Mouse (Mus musculus) midbrain, postnatal 0 days (tissue): ENCODE data around the gene Il2rg. TPM values are rescaled to one million over a fixed set of nuclear protein-coding genes. Genes with fewer than 3 reads are reported as not detected.

Experiments
- ATAC-seq: fragments of 200-750 bp; cut with Nextera tagmentation; 2 replicates; pipeline ENCODE4 v1.8.0; 2017; ENCODE audit warnings: moderate number of reproducible peaks, mild to moderate bottlenecking, moderate TSS enrichment, moderate library complexity; ENCODE audit not compliant: low FRiP score
- DNase-seq: peaks from one replicate; pipeline ENCODE4 v3.0.0-alpha.2; 2015; ENCODE audit warnings: low spot score
- H3K27ac ChIP-seq: fragments of 300-500 bp; sonication (generic); 2 replicates; pipeline ENCODE4 v1.5.1; 2014; ENCODE audit warnings: low read depth, mild to moderate bottlenecking, low read length, mixed read lengths
- H3K27me3 ChIP-seq: fragments of 300-500 bp; sonication (generic); 2 replicates; pipeline ENCODE4 v1.6.1; 2014; ENCODE audit warnings: low read length, control low read depth, mixed read lengths; ENCODE audit not compliant: insufficient read depth
- H3K36me3 ChIP-seq: fragments of 300-500 bp; sonication (generic); 2 replicates; pipeline ENCODE4 v1.6.1; 2014; ENCODE audit warnings: low read length, control low read depth, mixed read lengths; ENCODE audit not compliant: insufficient read depth
- H3K4me1 ChIP-seq: fragments of 300-500 bp; sonication (generic); 2 replicates; pipeline ENCODE4 v1.6.1; 2014; ENCODE audit warnings: mild to moderate bottlenecking, control low read depth, antibody characterized with exemption, low read length, mixed read lengths; ENCODE audit not compliant: insufficient read depth
- H3K4me2 ChIP-seq: fragments of 300-500 bp; sonication (generic); 2 replicates; pipeline ENCODE4 v1.6.1; 2014; ENCODE audit warnings: low read depth, mild to moderate bottlenecking, low read length, mixed read lengths; ENCODE audit not compliant: poor library complexity, severe bottlenecking
- H3K4me3 ChIP-seq: fragments of 300-500 bp; sonication (generic); 2 replicates; pipeline ENCODE4 v1.5.1; 2014; ENCODE audit warnings: low read depth, mild to moderate bottlenecking, low read length, moderate library complexity
- H3K9ac ChIP-seq: fragments of 300-500 bp; sonication (generic); replicated peaks from 2 replicates; pipeline ENCODE4 v1.6.1; 2014; ENCODE audit warnings: mild to moderate bottlenecking, low read length, moderate library complexity, mixed read lengths; ENCODE audit not compliant: poor library complexity, severe bottlenecking
- H3K9me3 ChIP-seq: fragments of 300-500 bp; sonication (generic); 2 replicates; pipeline ENCODE4 v1.6.1; 2016; ENCODE audit warnings: low read length, control low read depth
- CTCF ChIP-seq: IDR thresholded peaks from 2 replicates; pipeline ENCODE4 v1.5.1; 2016; ENCODE audit warnings: antibody characterized with exemption, mild to moderate bottlenecking
- WGBS: fragments of 180-500 bp; shearing (Covaris S2); extraction: QIAGEN DNeasy Blood & Tissue Kit; methylation state at CpG from one replicate; pipeline ENCODE4 v1.1.7; 2014; 5-methylcytosine and 5-hydroxymethylcytosine counted together
- polyA plus RNA-seq: library from polyadenylated mRNA; unstranded; fragments of >200 nt; fragmentation: Nextera tagmentation; extraction: Ambion mirVana; gene quantifications from 2 replicates; pipeline ENCODE4 v1.2.1, GENCODE M21; 2015
- total RNA-seq: library from RNA; depleted of rRNA; stranded (reverse); fragments of >200 nt; gene quantifications from 2 replicates; pipeline ENCODE4 v1.2.3, GENCODE M21; 2014; rRNA removed

The Il2rg gene
- total and polyA plus RNA-seq, 2 experiments from 2014 or later: 2.0 to 4.7 TPM

DNA sequence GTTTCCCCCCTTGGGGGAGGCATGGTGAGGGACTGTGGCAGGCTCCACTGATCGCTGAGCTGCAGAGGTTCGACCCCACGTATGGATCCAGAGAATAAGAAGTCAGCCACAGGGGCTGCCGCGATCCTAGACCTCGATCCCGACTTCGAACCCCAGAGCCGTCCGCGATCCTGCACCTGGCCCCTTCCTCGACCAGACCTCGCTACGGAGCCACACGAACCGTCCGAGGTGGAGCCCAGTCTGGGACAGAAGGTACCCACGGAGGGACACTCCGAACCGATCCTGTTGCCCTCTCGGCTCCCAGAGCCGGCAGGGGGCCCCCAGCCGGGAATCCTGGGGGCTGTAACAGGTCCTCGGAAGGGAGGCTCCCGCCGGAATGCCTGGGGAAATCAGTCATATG, 13.3 kb downstream of the Il2rg start:
- Histone ChIP-seq H3K27me3 (no peaks in the 10 kb centered on the region), H3K9ac (0 out of 2 replicates have a peak overlapping the region, but pooled peaks have one; percentile 33), H3K4me2 (peak overlapping the region; percentile 78), H3K9me3 (no peaks in the 10 kb centered on the region), H3K4me1 (no peaks in the 10 kb centered on the region), H3K36me3 (no peaks in the 10 kb centered on the region), H3K4me3 (peak overlapping the region; percentile 46), H3K27ac (no peak overlapping the region)
- WGBS: 8% methylated on average over 19 of the region's 26 CpGs
- ATAC-seq: peak; percentile 39; the same call in 1 of the 2 replicates
- TF ChIP-seq CTCF: no peak
- DNase-seq: no peak

DNA sequence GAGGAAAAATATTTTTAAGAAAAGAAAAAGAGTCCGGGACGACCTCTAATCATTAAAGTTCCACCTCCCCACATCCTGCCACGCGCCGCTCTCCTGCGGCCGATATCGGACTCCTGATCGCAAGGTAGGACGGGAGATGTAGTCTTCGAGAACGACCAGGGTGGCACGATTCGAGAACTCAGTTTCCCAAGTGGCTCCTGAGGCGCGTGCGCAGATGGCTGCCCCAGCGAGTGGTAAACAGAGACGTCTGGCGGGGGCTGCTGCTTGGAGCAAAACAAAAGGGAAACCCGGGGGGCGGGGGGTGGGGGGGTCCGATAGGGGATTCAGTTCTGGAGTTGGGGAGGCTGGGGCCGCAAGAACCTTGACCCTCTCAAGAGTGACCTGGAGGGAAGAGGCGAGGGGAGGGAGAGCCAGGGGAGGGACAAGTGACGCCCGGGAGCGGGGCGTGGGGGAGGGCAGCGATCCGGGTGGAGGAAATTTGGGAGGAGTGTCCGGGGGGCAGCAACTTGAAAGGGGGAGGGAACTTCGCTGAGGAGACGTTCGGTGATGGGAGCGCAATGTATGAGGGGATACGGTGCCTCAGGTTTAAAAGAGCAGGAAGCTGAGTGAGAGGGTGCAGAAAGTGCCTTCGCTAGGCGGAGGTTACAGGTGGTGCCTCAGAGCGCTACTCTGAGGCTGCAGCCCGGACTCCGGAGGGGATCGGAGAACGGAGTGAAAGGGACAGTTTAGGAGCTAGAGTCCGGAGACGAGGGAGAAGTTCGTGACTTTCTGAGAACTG, 13.9 kb downstream of the Il2rg start, which contains the start of gene Foxo4:
Foxo4 (plus strand) TSS at position 577 of the 778 bp plus-strand sequence.
- H3K4me3 ChIP-seq: peak within 1 kb of the TSS; percentile 46
- peak; percentile 94 for DNase-seq
- no peak for TF ChIP-seq CTCF
- peak within 1 kb of the TSS; percentile 78 for H3K4me2 ChIP-seq
- H3K27ac ChIP-seq: no peak within 1 kb of the TSS
- H3K9me3 ChIP-seq: no peaks in the 10 kb centered on the region
- WGBS: 26% methylated on average over 46 of the region's 47 CpGs
- H3K27me3 ChIP-seq: no peaks in the 10 kb centered on the region
- peak; percentile 91 for ATAC-seq
- H3K4me1 ChIP-seq: no peaks in the 10 kb centered on the region
- 0 out of 2 replicates have a peak within 1 kb of the TSS, but pooled peaks have one; percentile 33 for H3K9ac ChIP-seq
- H3K36me3 ChIP-seq: no peaks in the 10 kb centered on the region

DNA sequence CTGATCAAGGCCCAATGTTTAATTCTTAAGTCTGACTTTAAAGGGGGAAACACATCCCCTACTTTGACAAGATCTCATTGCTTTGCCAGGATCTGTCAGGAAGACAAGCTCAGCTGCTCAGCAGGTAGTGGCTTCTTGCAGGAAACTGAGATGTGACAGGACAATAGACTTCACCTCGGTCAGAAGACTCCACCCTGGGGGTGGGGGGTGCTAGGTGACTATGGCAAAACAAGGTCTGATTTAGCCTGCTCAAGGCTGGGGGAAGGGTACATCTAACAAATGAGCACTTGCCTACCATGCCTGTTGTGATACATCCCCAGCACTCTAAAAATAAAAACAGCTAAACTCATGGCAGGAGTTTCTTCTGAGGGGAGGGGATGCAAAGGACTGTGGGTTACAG, 23.0 kb downstream of the Il2rg start:
- Histone ChIP-seq H3K27ac (no peak overlapping the region), H3K4me3 (no peak overlapping the region), H3K36me3 (no peaks in the 10 kb centered on the region), H3K4me1 (no peaks in the 10 kb centered on the region), H3K9ac (no peak overlapping the region), H3K27me3 (no peaks in the 10 kb centered on the region), H3K4me2 (no peak overlapping the region), H3K9me3 (no peaks in the 10 kb centered on the region)
- no peak for ATAC-seq
- WGBS: 6% methylated on average over 1 of the region's 1 CpGs
- no peak for TF ChIP-seq CTCF
- no peak for DNase-seq

DNA sequence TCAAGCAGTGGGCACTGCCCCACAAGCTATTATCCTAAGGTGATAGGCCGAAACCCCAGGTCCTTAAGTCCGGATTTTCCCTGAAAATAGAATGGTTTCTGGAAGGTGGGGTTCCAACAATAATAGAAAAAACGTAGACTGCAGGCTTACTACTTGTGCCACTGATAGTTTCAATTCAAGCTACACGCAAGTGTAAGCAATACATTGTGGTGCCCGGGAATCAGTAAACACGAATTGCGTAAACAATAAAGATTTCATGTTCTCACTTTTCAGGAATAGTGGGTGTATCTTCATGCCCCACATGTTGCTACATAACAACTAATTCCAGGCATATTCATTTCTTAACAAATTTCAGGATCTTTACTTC, 45.3 kb downstream of the Il2rg start:
- DNase-seq (no peak), ATAC-seq (no peak)
- no peaks in the 10 kb centered on the region for H3K9me3 ChIP-seq
- peaks cover 3% of the 10 kb centered on the region; the same call in 1 of the 2 replicates for H3K27me3 ChIP-seq
- H3K36me3 ChIP-seq: no peaks in the 10 kb centered on the region
- no peaks in the 10 kb centered on the region for H3K4me1 ChIP-seq
- no peak overlapping the region for H3K9ac ChIP-seq
- peak overlapping the region; percentile 50 for H3K4me3 ChIP-seq
- H3K4me2 ChIP-seq: peak overlapping the region; percentile 38
- TF ChIP-seq CTCF: no peak
- WGBS: 25% methylated on average over 7 of the region's 7 CpGs
- H3K27ac ChIP-seq: peak overlapping the region; percentile 38

DNA sequence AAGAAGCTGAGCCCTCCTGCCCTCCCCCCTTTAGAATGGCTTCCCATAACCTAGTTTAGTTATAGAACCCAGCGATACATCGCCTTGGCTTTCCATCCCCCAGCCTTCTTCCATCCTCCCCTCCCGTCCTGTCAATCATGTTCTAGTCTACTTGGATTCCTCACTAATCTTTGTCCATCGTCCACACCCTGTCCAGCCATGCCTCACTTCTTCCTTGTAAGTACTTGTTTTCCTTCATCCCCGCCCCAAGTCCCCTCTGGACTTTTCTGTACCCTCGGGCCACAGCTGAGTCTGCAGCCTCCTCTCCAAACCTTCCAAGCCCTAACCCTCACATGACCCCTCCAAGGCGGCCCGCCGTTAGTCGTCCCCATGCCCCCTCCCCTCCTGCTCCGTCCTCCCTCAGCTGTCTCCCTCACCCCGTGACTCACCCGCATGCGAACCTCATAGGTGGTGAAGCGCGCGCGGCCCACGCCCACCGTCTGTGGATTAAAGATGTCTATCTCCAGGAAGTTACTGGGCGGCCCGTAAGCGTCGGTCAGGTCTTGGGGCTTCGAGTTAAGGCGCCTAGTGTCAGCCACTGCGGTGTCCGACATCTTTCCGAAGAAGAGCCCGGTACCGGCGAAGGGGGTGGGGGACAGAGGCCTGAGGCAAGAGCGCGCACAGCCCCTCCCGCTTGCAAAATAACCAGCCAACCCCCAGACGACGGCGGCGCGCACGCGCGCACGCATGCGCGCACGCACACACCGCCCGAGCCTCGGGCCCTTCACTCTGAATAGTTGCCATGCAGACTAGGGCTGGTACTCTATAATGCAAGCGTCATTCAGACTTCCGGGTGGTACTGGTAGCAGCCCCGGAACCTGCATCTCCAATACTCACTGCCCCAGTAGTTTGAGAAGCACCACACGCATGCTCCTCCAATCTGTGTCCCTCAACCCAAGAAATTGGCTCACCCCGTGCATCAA, 45.9 kb downstream of the Il2rg start, which contains the start of gene Snx12:
Snx12 (minus strand) TSS at position 730 of the 962 bp plus-strand sequence.
- peak within 1 kb of the TSS; percentile 49 for H3K4me2 ChIP-seq
- H3K36me3 ChIP-seq: no peaks in the 10 kb centered on the region
- H3K9me3 ChIP-seq: no peaks in the 10 kb centered on the region
- peak within 1 kb of the TSS; percentile 61 for H3K9ac ChIP-seq
- peaks cover 3% of the 10 kb centered on the region; the same call in 1 of the 2 replicates for H3K27me3 ChIP-seq
- peak within 1 kb of the TSS; percentile 65 for H3K27ac ChIP-seq
- 21% methylated on average over 55 of the region's 55 CpGs for WGBS
- TF ChIP-seq CTCF: no peak
- peak; percentile 95 for DNase-seq
- H3K4me1 ChIP-seq: no peaks in the 10 kb centered on the region
- peak; percentile 97 for ATAC-seq
- peak within 1 kb of the TSS; percentile 50 for H3K4me3 ChIP-seq

Other genes with a start within 250 kb of the Il2rg start
- gene Tex11, start 208.6 kb downstream of the Il2rg start, total RNA-seq: not detected in 2 replicates
- gene Tex11, start 208.6 kb downstream of the Il2rg start, polyA plus RNA-seq: 0.10 and 0.12 TPM in 2 replicates
- gene Slc7a3, start 182.2 kb downstream of the Il2rg start, total RNA-seq: 30.8 and 33.2 TPM in 2 replicates
- 31.6 and 31.8 TPM in 2 replicates for gene Slc7a3, start 182.2 kb downstream of the Il2rg start, polyA plus RNA-seq
- gene Snx12, start 45.7 kb downstream of the Il2rg start, total RNA-seq: 39.7 and 47.1 TPM in 2 replicates
- gene Snx12, start 45.7 kb downstream of the Il2rg start, polyA plus RNA-seq: 33.4 and 35.7 TPM in 2 replicates
- 9.8 and 13.8 TPM in 2 replicates for gene Foxo4, start 13.7 kb downstream of the Il2rg start, total RNA-seq
- 0.48 and 0.65 TPM in 2 replicates for gene Foxo4, start 13.7 kb downstream of the Il2rg start, polyA plus RNA-seq
- not detected in 2 replicates for gene Gm614, start 4.3 kb downstream of the Il2rg start, total RNA-seq
- not detected in 2 replicates for gene Gm614, start 4.3 kb downstream of the Il2rg start, polyA plus RNA-seq
- gene Gm20489, start 768 bp upstream of the Il2rg start, total RNA-seq: not detected in 2 replicates
- not detected in 2 replicates for gene Gm20489, start 768 bp upstream of the Il2rg start, polyA plus RNA-seq
- gene Med12, start 5.8 kb upstream of the Il2rg start, total RNA-seq: 37.2 and 39.5 TPM in 2 replicates
- 16.1 and 18.2 TPM in 2 replicates for gene Med12, start 5.8 kb upstream of the Il2rg start, polyA plus RNA-seq
- 188 and 189 TPM in 2 replicates for gene Nlgn3, start 30.9 kb upstream of the Il2rg start, total RNA-seq
- 82.3 and 84.6 TPM in 2 replicates for gene Nlgn3, start 30.9 kb upstream of the Il2rg start, polyA plus RNA-seq
- 1.5 and 2.1 TPM in 2 replicates for gene Gjb1, start 108.1 kb upstream of the Il2rg start, total RNA-seq
- gene Gjb1, start 108.1 kb upstream of the Il2rg start, polyA plus RNA-seq: 1.7 and 2.4 TPM in 2 replicates
- 226 and 247 TPM in 2 replicates for gene Zmym3, start 152.6 kb upstream of the Il2rg start, total RNA-seq
- 117 and 129 TPM in 2 replicates for gene Zmym3, start 152.6 kb upstream of the Il2rg start, polyA plus RNA-seq
- gene Nono, start 161.1 kb upstream of the Il2rg start, total RNA-seq: 223 and 265 TPM in 2 replicates
- gene Nono, start 161.1 kb upstream of the Il2rg start, polyA plus RNA-seq: 175 and 176 TPM in 2 replicates
- gene Itgb1bp2, start 180.8 kb upstream of the Il2rg start, total RNA-seq: 2.6 and 2.7 TPM in 2 replicates
- gene Itgb1bp2, start 180.8 kb upstream of the Il2rg start, polyA plus RNA-seq: 0.88 and 1.4 TPM in 2 replicates